In genomic region chr15:85635425-85635824, GRCm38 (mm10) we compare ENCODE assay signal across 7 mouse cellular contexts. TPM values are rescaled to one million over a fixed set of nuclear protein-coding genes. Genes with fewer than 3 reads are reported as not detected.
A peak's percentile ranks its signal among the peaks of the same experiment; 100 is the strongest.
DNase-seq lines count a peak whose midpoint lies in the region; ATAC-seq and TF ChIP-seq lines count a peak whose summit lies in the region.

No protein-coding gene starts in this region.

- no peak for TF ChIP-seq CTCF in olfactory bulb, adult 2 months (IDR thresholded peaks at IDR 0.05; ENCODE audit: insufficient read depth, low read depth, low read length)

- no peak for ATAC-seq in megakaryocyte, adult 5-6 weeks (ENCODE audit: poor library complexity, severe bottlenecking)
- no peak for ATAC-seq in embryonic facial prominence, embryonic 15.5 days (ENCODE audit: insufficient number of reproducible peaks, low FRiP score, low TSS enrichment, low read depth)
- ATAC-seq in limb, embryonic 13.5 days (ENCODE audit: low FRiP score, low read depth), result no peak

- H3K27ac ChIP-seq in embryonic facial prominence, embryonic 15.5 days (replicated peaks), result peak overlapping the region; percentile 97
- peak overlapping the region; percentile 93; the same call in 1 of the 2 replicates for H3K27ac ChIP-seq in limb, embryonic 13.5 days
- peak overlapping the region; percentile 88 for H3K27ac ChIP-seq in olfactory bulb, adult 2 months (ENCODE audit: insufficient read depth, low read depth, low read length)

- no peaks in the 10 kb centered on the region for H3K9me3 ChIP-seq in megakaryocyte, embryonic 14.5 days
- no peaks in the 10 kb centered on the region for H3K9me3 ChIP-seq in embryonic facial prominence, embryonic 15.5 days (replicated peaks)
- no peaks in the 10 kb centered on the region for H3K9me3 ChIP-seq in limb, embryonic 13.5 days

- no peak for TF ChIP-seq POLR2A in olfactory bulb, adult 2 months (IDR thresholded peaks at IDR 0.05; ENCODE audit: insufficient read depth, low read depth, low read length)

- no peak for DNase-seq in layer of hippocampus, postnatal 36 days
- DNase-seq in cerebellum, adult 11-12 months, result no peak

- no peak overlapping the region for H3K9ac ChIP-seq in embryonic facial prominence, embryonic 15.5 days
- H3K9ac ChIP-seq in limb, embryonic 13.5 days, result no peak overlapping the region; the same call in 1 of the 2 replicates

- H3K27me3 ChIP-seq in megakaryocyte, embryonic 14.5 days (replicated peaks), result peaks cover 1% of the 10 kb centered on the region
- H3K27me3 ChIP-seq in embryonic facial prominence, embryonic 15.5 days, result no peaks in the 10 kb centered on the region
- H3K27me3 ChIP-seq in limb, embryonic 13.5 days, result no peaks in the 10 kb centered on the region

- 95% methylated on average over 6 of the region's 6 CpGs for WGBS in embryonic facial prominence, embryonic 15.5 days
- 93% methylated on average over 6 of the region's 6 CpGs for WGBS in limb, embryonic 13.5 days
- 89% methylated on average over 6 of the region's 6 CpGs for WGBS in olfactory bulb, adult 2 months

- peaks cover 7% of the 10 kb centered on the region for H3K36me3 ChIP-seq in megakaryocyte, embryonic 14.5 days (replicated peaks; ENCODE audit: low read length)
- no peaks in the 10 kb centered on the region for H3K36me3 ChIP-seq in embryonic facial prominence, embryonic 15.5 days
- H3K36me3 ChIP-seq in limb, embryonic 13.5 days, result no peaks in the 10 kb centered on the region

- H3K4me1 ChIP-seq in megakaryocyte, embryonic 14.5 days, result peaks cover 17% of the 10 kb centered on the region
- H3K4me1 ChIP-seq in embryonic facial prominence, embryonic 15.5 days, result peaks cover 15% of the 10 kb centered on the region
- peaks cover 15% of the 10 kb centered on the region for H3K4me1 ChIP-seq in limb, embryonic 13.5 days
- peaks cover 4% of the 10 kb centered on the region for H3K4me1 ChIP-seq in olfactory bulb, adult 2 months (ENCODE audit: control insufficient read depth, insufficient read depth, low read length)

- peak overlapping the region; percentile 56 for H3K4me2 ChIP-seq in embryonic facial prominence, embryonic 15.5 days (replicated peaks)
- H3K4me2 ChIP-seq in limb, embryonic 13.5 days (replicated peaks), result peak overlapping the region; percentile 70

- peak overlapping the region; percentile 95 for H3K4me3 ChIP-seq in megakaryocyte, embryonic 14.5 days (replicated peaks)
- no peak overlapping the region for H3K4me3 ChIP-seq in embryonic facial prominence, embryonic 15.5 days (replicated peaks)
- peak overlapping the region; percentile 62 for H3K4me3 ChIP-seq in limb, embryonic 13.5 days
- no peak overlapping the region for H3K4me3 ChIP-seq in olfactory bulb, adult 2 months (ENCODE audit: insufficient read depth, low read depth, low read length)

RNA-seq across cellular contexts. Expression of gene Wnt7b, which starts 53.2 kb away (rescaled TPM):
- not detected in 2 replicates for polyA plus RNA-seq in megakaryocyte, embryonic 14.5 days (2012; ENCODE audit: insufficient read depth, low replicate concordance)
- total RNA-seq in megakaryocyte, adult 5-6 weeks (2015), result not detected in 2 replicates
- total RNA-seq in megakaryocyte, adult 5-6 weeks (2017), result not detected in 2 replicates
- polyA plus RNA-seq in embryonic facial prominence, embryonic 15.5 days (2015; fragmentation: Nextera tagmentation; extraction: Ambion mirVana), result 36.0 and 40.9 TPM in 2 replicates
- 29.1 and 34.9 TPM in 2 replicates for polyA plus RNA-seq in limb, embryonic 13.5 days (2015; fragmentation: Nextera tagmentation; extraction: Ambion mirVana)
- polyA plus RNA-seq in olfactory bulb, adult 2 months (2012; ENCODE audit: insufficient read depth, insufficient read length, low replicate concordance, missing spikeins), result not detected in 2 replicates
- total RNA-seq in layer of hippocampus, postnatal 36 days (2021), result 10 to 100 TPM; 44.7 to 48.8 TPM

Comparison
In these comparisons a context has a peak if more than half of its experiments do, and no peak if none do; other contexts are left out.
1. H3K4me3 ChIP-seq: peak in megakaryocyte, embryonic 14.5 days (single experiment) and limb, embryonic 13.5 days (single experiment); none in embryonic facial prominence, embryonic 15.5 days (single experiment) and olfactory bulb, adult 2 months (single experiment).
2. RNA of gene Wnt7b, which starts 53.2 kb away (polyA plus RNA-seq): 36.0 to 40.9 TPM in embryonic facial prominence, embryonic 15.5 days and 29.1 to 34.9 TPM in limb, embryonic 13.5 days; not detected in megakaryocyte, embryonic 14.5 days and not detected in olfactory bulb, adult 2 months; every median in the first group is over 10 times any median in the second.
3. Peak in every context shown above with its lines, with median percentiles within 50 percentile points of each other: H3K27ac ChIP-seq.